Mouse (Mus musculus) urinary bladder, adult 18-20 months (tissue): ENCODE measurements around the gene Magt1.
"Not testable (repeated sequence)": the region's sequence is repeated elsewhere in the genome, so short reads cannot be mapped to it uniquely, and the experiment has no call there.

Experiments used
- DNase-seq, 2 experiments: peaks; one replicate each; pipeline ENCODE4 v3.0.0; 2022; ENCODE audit warnings: low spot score in 2 of 2, mixed read lengths in 2 of 2

Magt1 gene

GRCm38 (mm10) chrX:105953999-105954398, 57.7 kb downstream of the Magt1 start:
- DNase-seq: no peak

DNA sequence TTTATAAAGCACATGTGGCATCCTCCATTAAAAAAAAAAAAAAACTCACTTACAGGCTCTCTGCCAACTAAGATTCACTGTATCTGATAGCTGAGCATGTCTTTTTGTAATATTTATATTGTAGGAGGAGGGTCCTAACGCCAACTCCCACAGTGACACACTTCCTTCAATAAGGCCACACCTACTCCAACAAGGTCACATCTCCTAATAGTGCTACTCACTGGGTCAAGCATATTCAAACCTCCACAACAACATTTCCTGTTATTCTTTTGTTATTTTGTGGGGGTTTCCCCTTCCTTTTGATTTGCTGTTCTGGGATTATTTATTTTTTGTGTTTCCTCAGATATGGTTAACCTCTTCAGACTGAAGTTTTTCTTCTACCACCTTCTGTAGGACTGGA, 65.3 kb downstream of the Magt1 start:
- DNase-seq: no peak

DNA sequence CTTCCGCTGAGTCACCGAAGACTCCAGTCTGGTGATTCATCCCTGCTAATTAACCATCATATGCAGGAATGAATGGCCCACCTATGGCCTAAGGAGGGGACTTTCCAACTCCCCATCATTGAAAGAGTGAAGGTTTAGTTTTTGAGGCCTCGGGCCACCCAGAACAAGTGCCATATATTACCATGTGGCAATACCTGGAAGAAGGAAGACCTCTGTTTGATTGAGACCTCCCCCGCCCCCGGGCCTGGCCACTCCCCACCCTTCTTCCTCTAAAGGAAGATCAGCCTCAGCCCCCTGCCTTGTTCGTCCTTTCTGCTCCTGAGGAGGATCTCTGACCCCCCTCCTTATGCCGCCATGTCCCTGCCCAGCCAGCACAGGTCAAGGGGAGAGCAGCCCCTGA, 72.5 kb downstream of the Magt1 start:
- no peak for DNase-seq

DNA sequence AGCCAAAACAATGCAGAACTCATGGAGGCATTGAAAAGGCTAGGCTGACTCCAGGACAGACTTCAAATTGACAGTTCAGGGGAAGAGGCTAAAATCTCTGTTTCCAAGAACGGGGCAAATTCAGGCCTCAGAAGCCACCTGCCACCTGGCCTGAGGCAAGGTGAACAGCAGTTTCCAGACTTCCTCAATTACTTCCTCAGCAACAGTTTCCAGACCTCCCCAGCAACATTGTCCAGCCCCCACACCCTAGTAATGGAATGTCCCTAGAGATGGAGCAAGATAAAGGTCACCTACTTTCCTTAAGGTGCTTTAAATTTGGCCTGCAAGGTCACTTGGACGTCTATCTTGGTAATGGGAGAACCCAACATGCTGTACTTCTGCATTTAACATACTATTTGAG, 74.0 kb downstream of the Magt1 start:
- DNase-seq: no peak

DNA sequence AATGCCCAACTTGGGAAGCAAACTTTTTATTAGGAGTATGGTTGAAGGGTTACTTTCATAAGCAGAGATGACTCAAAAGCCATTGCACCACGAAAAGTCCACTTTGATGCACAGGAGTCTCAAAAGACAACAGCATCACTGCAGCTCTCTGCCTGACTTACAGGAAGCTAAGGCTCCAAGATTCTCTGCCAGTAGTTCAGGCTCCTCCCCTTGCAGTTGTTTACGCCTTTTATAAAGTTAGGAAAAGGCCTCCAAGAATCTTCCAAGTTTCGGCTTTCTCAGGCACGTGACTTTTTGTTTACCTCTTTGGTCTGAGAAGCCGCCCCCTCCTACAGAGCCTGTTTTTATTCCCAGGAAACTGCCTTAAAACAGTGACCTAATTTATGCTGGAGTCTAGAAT, 77.4 kb downstream of the Magt1 start:
- no peak for DNase-seq

- DNase-seq: no peak
These were observed 82.1 kb downstream of the Magt1 start for GRCm38 (mm10) chrX:105929478-105930038.

- DNase-seq: peak; percentile 41 to 42
These were observed 82.7 kb downstream of the Magt1 start, which contains the start of gene Atrx for GRCm38 (mm10) chrX:105928861-105929477. Gene Atrx (minus strand): TSS chrX:105929403.

DNA sequence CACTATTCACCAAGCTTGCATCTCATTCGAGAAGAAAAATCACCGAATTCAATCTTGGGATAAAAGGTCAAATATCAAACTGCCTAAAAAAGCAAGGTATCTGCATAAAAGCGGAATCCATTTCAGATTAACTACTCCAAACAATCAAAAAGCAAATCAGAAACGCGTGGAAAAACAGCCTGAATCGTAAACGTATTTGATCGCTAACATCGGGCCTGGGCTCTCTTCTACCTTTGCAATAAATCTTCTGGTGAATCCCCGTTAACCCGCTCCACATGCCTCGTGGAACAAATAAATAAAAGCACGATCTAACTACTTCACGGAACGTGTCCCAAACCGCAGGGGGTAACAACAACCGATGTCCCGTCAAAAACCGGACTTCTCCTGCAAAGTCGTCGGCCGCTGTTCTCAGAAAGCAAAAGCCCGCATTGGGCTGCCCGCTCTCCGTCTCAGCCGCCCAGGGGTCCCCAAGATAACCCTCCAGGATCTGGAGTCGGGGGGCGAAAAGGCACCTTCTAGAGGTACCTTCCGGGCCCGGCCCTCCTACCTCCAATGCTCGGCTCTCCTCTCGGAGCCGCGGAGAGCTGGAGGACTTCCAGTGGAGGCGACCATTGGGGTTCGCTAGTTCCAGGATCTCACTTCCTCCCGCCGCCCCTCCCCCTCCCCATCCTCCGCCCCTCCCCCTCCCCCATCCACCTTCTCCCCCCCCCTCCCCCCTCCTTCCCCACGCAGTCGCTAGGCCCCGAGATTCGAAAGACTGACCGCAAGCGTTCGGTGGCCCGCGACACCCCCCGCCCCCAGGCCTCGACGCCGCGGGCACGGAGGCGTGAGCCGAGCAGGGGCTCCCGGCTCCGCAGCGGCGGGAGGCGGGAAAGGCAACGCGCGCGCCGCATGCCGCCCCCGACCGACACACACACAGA, 83.5 kb downstream of the Magt1 start:
- DNase-seq: peak in 1 of 2 experiments; percentile 21

DNA sequence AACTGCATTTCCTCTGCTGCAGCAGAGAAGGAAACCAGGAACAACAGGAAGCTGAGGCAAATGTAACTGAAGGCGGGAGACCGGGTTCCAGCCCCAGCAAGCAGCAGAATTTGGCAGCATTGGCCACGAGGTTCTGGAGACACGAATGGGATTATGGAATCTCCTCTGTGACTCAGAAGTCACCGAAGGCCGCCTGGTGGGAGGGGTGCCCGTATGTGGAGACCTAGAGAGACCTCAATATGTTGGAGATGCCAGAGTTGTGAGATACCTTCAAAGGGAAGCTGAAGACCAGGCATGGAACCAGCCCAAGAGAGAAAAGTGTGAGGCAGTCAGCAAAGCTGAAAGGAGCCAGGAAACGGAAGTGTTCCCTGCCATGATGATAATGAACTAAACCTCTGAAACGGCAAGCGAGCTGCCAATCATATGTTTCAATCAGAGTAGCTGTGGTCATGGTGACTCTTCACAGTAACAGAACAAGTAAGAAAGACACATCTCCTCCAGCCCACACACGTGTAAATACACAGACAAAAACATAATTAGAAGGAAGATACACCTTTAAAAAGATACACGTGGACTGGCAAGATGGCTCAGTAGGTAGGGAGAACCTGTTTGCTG, 85.5 kb downstream of the Magt1 start:
- DNase-seq: no peak

DNA sequence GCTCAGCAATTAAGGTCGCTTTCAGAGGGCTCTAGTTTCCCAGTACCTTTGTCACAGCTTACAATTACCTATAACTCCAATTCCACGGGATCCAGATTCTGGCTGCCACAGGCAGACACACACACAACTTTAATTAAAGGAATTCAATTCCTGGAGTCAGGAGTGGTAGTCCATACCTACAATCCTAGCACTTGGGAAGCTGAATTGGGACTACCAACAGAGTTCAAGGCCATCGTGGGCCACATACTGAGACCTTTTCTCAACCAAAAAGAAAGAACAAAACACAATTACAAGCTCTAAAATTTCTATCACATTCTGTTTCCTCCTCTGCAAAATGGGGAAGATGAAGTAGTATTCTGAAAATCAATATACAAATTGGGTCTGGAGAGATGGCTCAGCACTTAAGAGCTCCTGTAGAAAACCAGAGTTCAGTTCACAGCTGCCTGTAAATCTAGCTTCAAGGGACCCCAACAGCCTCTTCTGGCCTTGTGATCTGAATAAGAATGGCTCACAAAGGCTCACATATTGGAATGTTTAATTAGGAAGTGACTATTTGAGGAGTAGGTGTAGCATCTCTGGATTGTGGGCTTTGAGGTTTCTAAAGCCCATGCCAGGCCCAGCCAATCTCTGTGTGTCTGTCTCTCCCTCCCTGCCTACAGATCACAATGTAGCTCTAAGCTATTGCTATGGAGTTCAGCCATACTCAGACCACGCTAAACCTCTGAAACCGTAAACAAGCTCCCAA, 87.2 kb downstream of the Magt1 start:
- DNase-seq: no peak

GRCm38 (mm10) chrX:105923896-105924295, 87.8 kb downstream of the Magt1 start:
- no peak for DNase-seq

DNA sequence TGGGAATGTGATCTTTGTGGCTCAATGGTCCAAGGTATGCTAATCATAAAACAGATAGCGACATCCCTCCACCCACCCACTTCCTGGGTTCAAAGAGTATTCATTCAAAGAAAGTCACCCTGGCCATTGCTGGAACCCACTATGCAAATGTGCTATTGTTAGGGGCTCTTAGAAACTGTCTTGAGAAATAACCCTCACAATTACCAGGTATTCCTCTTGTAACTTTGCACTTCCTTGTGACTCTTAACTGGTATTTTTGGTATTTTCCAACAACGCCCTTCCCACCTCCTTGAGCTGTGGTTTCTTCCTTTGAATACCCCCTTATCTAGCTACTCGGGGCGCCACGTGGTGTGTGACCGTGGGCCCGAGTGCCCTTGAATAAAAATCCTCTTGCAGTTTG, 88.7 kb downstream of the Magt1 start:
- DNase-seq: not testable (repeated sequence)

GRCm38 (mm10) chrX:105921421-105921820, 90.3 kb downstream of the Magt1 start:
- no peak for DNase-seq
